Mouse (Mus musculus) lung, postnatal 25 days (tissue): ENCODE data around the gene Olfr473.
"Not testable (repeated sequence)": the region's sequence is repeated elsewhere in the genome, so short reads cannot be mapped to it uniquely, and the experiment has no call there.

Experiments used
- DNase-seq: peaks from one replicate; pipeline ENCODE4 v3.0.0; 2022; ENCODE audit warnings: low spot score

Gene Olfr473

DNA sequence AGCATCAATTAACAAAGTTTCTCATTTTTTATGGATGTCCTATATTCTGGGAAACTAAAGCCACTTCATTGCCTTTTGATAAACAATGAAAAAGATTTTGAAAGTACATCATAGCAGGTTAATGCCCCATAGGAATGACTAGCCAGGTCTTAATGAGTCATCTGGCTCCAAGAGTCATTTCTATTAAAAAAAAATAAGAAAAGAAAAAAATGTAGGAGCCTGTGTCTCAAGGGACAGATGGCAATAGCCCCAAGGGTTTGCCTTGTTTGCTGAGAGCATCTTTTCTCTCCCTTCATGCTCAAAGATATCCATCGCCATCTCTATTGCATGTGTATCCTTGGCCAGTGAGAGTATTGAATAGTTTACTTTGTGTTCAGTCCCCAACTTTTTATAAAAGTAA lies at the start of gene Olfr473:
Gene Olfr473, plus strand, starts transcription at position 301 of the 400 bp plus-strand sequence.
- DNase-seq: no peak

DNA sequence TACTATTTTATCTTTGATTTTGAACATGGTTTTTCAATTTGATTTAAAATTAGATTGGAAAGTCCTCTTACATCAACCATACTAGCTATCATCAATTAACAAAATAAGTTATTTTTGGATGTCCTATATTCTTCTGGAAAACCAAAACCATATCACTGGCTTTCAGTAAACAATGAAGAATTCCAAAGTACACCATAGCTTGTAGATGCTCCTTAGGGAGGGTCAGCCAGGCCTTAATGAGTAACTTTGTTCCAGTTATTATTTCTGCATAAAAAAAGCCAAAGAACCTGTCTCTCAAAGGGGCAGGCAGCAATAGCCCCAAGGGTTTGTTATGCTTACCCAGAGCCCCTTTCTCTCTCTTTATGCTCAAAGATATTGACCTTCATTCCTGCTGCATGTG lies 32.6 kb upstream of the Olfr473 start, which contains the start of gene Olfr472:
Gene Olfr472, plus strand, starts transcription at position 301 of the 400 bp plus-strand sequence.
- no peak for DNase-seq

DNA sequence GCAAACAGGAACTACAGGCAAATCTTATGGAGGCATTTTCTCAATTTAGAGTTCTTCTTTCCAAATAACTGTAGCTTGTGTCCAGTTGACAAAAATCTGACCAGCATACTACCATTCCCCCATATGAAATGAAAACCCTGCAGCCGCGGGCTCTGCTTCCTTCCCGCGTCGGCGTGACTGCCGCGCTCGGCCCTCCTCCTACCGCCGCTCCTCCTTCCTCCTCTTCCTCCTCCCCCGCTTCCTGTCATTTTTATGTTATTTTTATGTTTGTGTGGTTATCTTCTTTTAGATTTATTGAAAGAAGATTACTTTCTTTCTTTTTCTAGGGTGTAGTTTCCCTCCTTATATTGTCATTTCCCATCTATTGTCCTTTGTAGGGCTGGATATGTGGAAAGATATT lies 22.3 kb downstream of the Olfr473 start:
- not testable (repeated sequence) for DNase-seq

DNA sequence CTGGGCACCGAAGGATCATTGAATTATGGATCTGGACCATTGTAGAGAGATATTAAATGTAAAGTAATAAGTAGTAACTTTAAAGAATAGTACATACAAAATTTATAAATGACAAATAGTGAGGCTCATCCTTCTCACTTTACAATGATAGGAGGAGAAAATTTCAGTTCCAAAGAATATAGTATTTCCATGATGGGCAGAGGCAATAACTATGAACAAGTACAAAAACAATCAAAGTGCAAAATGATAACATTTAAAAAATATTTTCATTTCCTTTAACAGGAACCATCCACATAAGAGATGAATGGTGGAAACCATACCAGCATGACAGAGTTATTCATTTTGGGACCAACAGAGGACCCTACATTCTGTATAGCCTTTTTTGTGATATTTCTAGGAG lies 24.1 kb downstream of the Olfr473 start, which contains the start of gene Olfr474:
Gene Olfr474, plus strand, starts transcription at position 301 of the 400 bp plus-strand sequence.
- no peak for DNase-seq

DNA sequence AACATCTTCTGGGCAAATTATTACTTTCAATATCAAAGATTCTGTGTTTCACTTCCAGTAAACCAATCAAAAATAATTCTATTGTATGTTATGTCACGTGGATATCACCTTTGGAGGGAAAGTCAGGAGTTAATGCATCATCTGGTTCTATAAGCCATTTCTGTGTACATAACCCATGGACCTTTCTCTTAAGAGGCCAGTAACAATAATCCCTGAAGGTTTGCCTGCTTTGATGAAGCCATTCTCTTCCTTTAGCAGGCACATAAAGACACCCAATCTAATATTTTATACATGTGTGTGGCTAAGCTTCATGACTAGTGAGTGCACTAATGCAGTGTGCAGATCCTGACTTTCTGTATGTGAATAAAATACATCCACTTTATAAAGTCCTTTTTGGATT lies 34.3 kb downstream of the Olfr473 start, which contains the start of gene Olfr476:
Gene Olfr476, plus strand, starts transcription at position 301 of the 400 bp plus-strand sequence.
- DNase-seq: no peak
